Mouse (Mus musculus): Measurements from ENCODE around the gene Olfr937.

Olfr937 gene

GRCm38 (mm10) chr9:39064851-39065250 is at the start of gene Olfr937:
Olfr937 (minus strand) TSS chr9:39064951.
- DNase-seq: no peak

DNA sequence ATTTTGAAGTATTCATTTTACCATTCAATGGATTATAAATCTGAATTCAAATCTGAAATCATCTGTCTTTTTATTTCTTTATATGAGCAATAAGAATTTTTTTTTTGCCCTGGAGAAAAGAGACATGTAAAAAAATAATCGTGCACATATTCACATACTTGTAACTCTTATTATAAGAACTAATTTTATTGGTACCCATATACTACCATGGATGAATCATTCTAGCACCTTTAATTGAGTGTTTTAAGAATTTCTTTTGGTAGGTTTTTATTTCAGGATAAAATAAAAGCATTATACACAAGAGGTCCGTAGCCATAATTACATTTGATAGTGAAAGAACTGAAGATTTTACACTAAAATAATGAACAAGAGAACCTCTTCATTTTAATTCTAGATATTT is 14.0 kb upstream of the Olfr937 start, which contains the start of gene Olfr938:
TSS of gene Olfr938 (minus strand) at position 101 of the 400 bp plus-strand sequence.
- DNase-seq: no peak

DNA sequence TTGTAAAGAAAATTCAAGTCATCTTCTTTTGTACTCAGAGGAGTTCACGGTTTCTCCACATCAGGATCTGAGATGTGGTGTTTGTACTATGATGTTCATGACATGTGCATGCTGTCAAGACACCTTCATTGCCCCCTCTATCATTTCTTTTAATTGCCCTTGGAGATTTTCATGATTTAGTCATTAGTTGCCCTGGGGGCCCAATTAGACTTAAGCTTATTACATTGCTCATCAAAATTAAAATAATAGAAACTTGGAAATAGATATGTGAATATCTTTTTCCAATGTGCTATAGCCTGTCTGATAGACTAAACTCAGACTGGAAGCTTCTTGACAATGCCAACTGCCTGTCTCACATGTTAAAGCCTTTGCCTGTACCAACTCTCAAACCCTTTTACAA is 41.5 kb downstream of the Olfr937 start, which contains the start of gene Olfr146:
TSS of gene Olfr146 (minus strand) at position 101 of the 400 bp plus-strand sequence.
- DNase-seq: no peak

Measured in embryo, embryonic 11 days (tissue).